Mouse (Mus musculus) brain, embryonic 14.5 days (tissue): Measurements from ENCODE around the gene B3gnt6.

Source experiments
- CTCF ChIP-seq: fragments of 200-500 bp; IDR thresholded peaks from 2 replicates; pipeline ENCODE4 v1.5.1; 2012; ENCODE audit warnings: inconsistent platforms, mild to moderate bottlenecking, moderate library complexity, borderline replicate concordance; ENCODE audit not compliant: insufficient read depth, insufficient read length; ENCODE audit errors: extremely low read depth
- POLR2A ChIP-seq: fragments of 200-500 bp; IDR thresholded peaks from 2 replicates; pipeline ENCODE4 v1.6.1; 2012; ENCODE audit warnings: mild to moderate bottlenecking, inconsistent platforms, borderline replicate concordance; ENCODE audit not compliant: poor library complexity, insufficient read depth, insufficient read length, severe bottlenecking; ENCODE audit errors: extremely low read depth

- no peak for TF ChIP-seq POLR2A
- peak; percentile 49; the same call in 1 of the 2 replicates for TF ChIP-seq CTCF
These were observed 21.2 kb downstream of the B3gnt6 start, which contains the start of gene Capn5 for GRCm38 (mm10) chr7:98177929-98178559.
